Mouse (Mus musculus) heart, embryonic 11.5 days (tissue): ENCODE measurements around the gene Ifi205. TPM values are rescaled to one million over a fixed set of nuclear protein-coding genes. Genes with fewer than 3 reads are reported as not detected.
"Not testable (repeated sequence)": the region's sequence is repeated elsewhere in the genome, so short reads cannot be mapped to it uniquely, and the experiment has no call there.

ENCODE experiments used
- ATAC-seq: fragments of 200-750 bp; cut with Nextera tagmentation; replicated peaks from 2 replicates; pipeline ENCODE4 v1.8.0; 2017; ENCODE audit warnings: moderate library complexity; ENCODE audit not compliant: insufficient number of reproducible peaks, low FRiP score, low TSS enrichment
- H3K27ac ChIP-seq: fragments of 300-500 bp; sonication (generic); 2 replicates; pipeline ENCODE4 v1.5.1; 2014; ENCODE audit warnings: mild to moderate bottlenecking, low read depth, low read length
- H3K27me3 ChIP-seq: fragments of 300-500 bp; sonication (generic); 2 replicates; pipeline ENCODE4 v1.6.1; 2014; ENCODE audit warnings: mild to moderate bottlenecking, low read length, mixed read lengths; ENCODE audit not compliant: control insufficient read depth, insufficient read depth
- H3K36me3 ChIP-seq: fragments of 300-500 bp; sonication (generic); 2 replicates; pipeline ENCODE4 v1.6.1; 2014; ENCODE audit warnings: mild to moderate bottlenecking, low read length, moderate library complexity, mixed read lengths; ENCODE audit not compliant: control insufficient read depth, insufficient read depth
- H3K4me1 ChIP-seq: fragments of 300-500 bp; sonication (generic); 2 replicates; pipeline ENCODE4 v1.6.1; 2014; ENCODE audit warnings: low read length; ENCODE audit not compliant: control insufficient read depth, insufficient read depth
- H3K4me2 ChIP-seq: fragments of 300-500 bp; sonication (generic); 2 replicates; pipeline ENCODE4 v1.6.1; 2014; ENCODE audit warnings: mild to moderate bottlenecking, moderate library complexity
- H3K4me3 ChIP-seq: fragments of 300-500 bp; sonication (generic); 2 replicates; pipeline ENCODE4 v1.5.1; 2014; ENCODE audit warnings: low read depth, low read length
- H3K9ac ChIP-seq: fragments of 300-500 bp; sonication (generic); 2 replicates; pipeline ENCODE4 v1.6.1; 2014; ENCODE audit warnings: mild to moderate bottlenecking, low read depth, low read length, moderate library complexity
- H3K9me3 ChIP-seq: fragments of 300-500 bp; sonication (generic); replicated peaks from 2 replicates; pipeline ENCODE4 v1.6.1; 2016; ENCODE audit warnings: low read length; ENCODE audit not compliant: control insufficient read depth
- WGBS: fragments of 180-500 bp; shearing (Covaris S2); extraction: QIAGEN DNeasy Blood & Tissue Kit; methylation state at CpG from one replicate; pipeline ENCODE4 v1.1.7; 2014; ENCODE audit not compliant: insufficient replicate concordance; 5-methylcytosine and 5-hydroxymethylcytosine counted together
- polyA plus RNA-seq: library from polyadenylated mRNA; unstranded; fragments of >200 nt; fragmentation: Nextera tagmentation; extraction: Ambion mirVana; gene quantifications from 2 replicates; pipeline ENCODE4 v1.2.1, GENCODE M21; 2014

The Ifi205 gene
- polyA plus RNA-seq, 1 experiment from 2014 or later, result 3.1 TPM

DNA sequence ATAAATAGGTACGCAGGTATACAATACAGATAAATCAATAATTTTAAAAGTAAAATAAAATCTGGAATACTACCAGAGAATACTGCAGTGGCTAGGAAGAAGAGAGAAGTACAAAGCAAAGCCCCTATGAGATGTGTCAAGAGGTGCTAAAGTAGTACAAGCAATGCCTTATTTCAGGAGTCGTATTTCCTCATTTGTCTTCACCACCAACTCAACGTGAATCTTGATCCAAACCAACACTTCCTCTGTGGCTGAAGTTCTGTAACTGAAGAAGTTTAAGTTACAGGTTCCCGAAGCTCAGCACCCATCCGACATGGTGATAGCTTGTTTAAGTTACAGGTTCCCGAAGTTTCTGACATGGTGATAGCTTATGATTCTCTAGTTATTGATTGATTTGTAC, 16.6 kb upstream of the Ifi205 start:
- not testable (repeated sequence) for H3K4me1 ChIP-seq, ATAC-seq
- 73% methylated on average over 6 of the region's 6 CpGs for WGBS

DNA sequence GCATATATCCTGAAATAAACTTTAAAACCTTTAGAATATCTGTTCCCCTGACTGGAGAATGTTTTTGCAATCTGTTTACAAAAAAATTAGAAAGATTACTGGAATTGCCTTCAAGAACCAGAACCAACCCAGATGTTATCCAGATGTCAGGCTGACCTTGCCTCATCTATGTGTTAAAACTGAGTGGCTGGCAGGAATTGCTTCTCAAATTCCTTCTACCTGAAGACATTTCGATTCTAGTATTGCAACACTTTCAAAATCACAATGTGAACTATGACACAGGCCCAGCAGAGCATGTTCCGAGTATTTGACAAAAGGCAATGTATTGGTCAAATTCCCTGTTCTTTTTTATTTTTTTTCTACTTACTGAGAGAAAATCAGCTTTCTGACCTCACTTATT, 12.8 kb upstream of the Ifi205 start:
- WGBS, result 71% methylated on average over 2 of the region's 2 CpGs
- no peak overlapping the region for H3K9ac ChIP-seq
- no peak for ATAC-seq
- no peak overlapping the region for H3K4me2 ChIP-seq
- H3K9me3 ChIP-seq, result no peaks in the 10 kb centered on the region
- H3K4me1 ChIP-seq, result no peaks in the 10 kb centered on the region
- H3K4me3 ChIP-seq, result no peak overlapping the region
- H3K27ac ChIP-seq, result no peak overlapping the region
- H3K27me3 ChIP-seq, result no peaks in the 10 kb centered on the region
- H3K36me3 ChIP-seq, result no peaks in the 10 kb centered on the region

More for the DNA sequence above, 16.6 kb upstream of the Ifi205 start:
- H3K4me3 ChIP-seq, H3K9me3 ChIP-seq, H3K27me3 ChIP-seq, H3K4me2 ChIP-seq, H3K36me3 ChIP-seq, H3K27ac ChIP-seq, H3K9ac ChIP-seq: not testable (repeated sequence)

DNA sequence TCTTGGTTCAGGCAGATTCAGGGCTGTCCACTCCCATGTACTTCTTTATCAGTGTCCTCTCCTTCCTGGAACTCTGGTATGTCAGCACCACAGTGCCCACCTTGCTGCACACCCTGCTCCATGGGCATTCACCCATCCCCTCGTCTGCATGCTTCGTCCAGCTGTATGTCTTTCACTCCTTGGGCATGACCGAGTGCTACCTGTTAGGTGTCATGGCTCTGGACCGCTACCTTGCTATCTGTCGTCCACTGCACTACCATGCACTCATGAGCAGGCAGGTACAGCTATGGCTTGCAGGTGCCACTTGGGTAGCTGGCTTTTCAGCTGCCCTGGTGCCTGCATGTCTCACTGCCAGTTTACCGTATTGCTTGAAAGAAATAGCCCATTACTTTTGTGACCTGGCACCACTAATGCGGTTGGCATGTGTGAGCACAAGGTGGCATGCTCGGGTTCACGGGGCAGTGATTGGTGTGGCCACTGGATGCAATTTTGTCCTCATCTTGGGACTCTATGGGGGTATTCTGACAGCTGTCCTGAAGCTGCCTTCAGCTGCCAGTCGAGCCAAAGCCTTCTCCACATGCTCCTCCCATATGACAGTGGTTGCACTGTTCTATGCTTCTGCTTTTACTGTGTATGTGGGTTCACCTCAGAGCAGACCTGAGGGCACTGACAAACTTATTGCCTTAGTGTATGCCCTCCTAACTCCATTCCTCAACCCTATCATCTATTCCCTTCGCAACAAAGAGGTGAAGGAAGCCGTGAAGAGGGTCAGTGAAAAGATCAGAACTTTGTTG, 10.7 kb upstream of the Ifi205 start:
- 80% methylated on average over 12 of the region's 12 CpGs for WGBS
- H3K4me1 ChIP-seq, H3K4me2 ChIP-seq, H3K9ac ChIP-seq, H3K4me3 ChIP-seq, H3K36me3 ChIP-seq, H3K9me3 ChIP-seq, H3K27me3 ChIP-seq, H3K27ac ChIP-seq: not testable (repeated sequence)
- ATAC-seq, result 0 out of 2 replicates have a peak, but pooled peaks have one; percentile 22

DNA sequence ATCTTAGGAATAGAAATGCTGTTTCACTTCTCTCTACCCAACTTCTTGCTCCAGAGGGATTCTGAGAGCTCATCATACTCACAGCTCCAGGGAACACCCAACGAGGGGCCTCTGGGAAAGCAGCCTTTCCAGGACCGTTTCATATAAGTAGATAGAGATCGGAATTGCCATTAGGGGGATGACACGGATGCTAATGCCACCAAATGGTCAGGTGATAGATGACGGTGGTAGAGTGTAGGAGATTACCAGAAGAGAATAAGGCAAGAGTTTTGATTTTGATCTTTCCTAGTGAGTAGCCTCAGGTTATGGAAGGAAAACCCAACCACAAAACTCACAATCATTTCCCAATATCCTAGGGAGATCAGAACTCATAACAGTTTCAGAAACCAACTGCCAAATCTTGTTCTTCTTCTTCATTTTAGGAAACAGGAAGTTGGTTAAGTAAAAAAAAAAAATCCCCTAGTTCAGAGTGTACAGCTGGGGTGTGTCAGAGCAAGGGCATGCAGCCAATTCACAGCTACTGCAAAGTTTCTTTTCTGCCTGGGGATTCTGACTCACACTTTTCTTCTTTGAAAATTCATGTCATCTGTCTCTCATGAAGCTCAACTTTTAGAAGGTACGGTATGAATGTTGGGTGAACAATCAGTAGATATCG, 9.0 kb upstream of the Ifi205 start, which contains the start of gene Olfr433:
Olfr433 (plus strand) TSS at position 183 of the 655 bp plus-strand sequence.
- no peaks in the 10 kb centered on the region for H3K9me3 ChIP-seq
- no peak within 1 kb of the TSS for H3K27ac ChIP-seq
- no peak within 1 kb of the TSS for H3K4me3 ChIP-seq
- 64% methylated on average over 7 of the region's 7 CpGs for WGBS
- ATAC-seq, result no peak
- no peaks in the 10 kb centered on the region for H3K4me1 ChIP-seq
- H3K27me3 ChIP-seq, result no peaks in the 10 kb centered on the region
- no peak within 1 kb of the TSS for H3K4me2 ChIP-seq
- H3K9ac ChIP-seq, result no peak within 1 kb of the TSS
- H3K36me3 ChIP-seq, result no peaks in the 10 kb centered on the region

DNA sequence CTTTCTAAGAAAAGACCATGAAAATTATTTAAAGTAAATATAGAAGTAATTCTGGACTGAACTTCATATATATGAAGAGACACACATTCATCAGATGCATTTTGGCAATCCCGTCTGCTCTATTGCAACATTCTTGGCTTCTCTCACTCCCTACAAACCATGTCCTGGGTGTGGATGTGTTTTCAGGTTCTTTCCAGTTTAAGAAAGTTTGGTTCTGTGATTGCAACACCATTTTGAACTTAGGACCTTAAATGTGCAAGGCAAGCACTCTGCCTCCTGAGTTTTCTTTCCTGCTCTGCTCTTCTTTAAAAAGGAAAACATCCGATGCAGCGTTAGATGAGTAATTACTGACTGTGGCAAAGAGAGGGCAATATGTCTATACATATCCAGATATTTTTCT, 6.9 kb upstream of the Ifi205 start:
- WGBS, result 85% methylated on average over 3 of the region's 3 CpGs

DNA sequence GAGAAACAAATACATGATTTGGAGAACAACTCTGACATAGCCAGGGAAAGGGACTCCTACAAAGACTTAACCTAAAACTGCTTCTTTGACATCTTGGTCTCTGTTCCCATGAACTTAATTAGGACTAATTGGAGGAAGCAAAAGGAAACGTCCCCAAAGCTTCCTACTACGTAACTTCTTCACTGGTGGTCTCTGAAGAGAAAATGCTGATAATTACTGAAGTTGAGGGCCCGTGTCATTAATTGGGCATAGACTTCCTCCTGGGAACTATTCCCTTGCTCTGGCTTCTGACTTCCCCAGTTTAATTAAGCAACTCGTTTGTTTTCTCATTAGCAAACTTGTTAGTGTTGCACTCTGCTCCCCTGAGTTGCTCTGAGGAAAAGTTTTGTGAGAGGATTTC, 4.2 kb upstream of the Ifi205 start:
- Histone ChIP-seq H3K9me3 (no peaks in the 10 kb centered on the region), H3K4me2 (no peak overlapping the region), H3K27me3 (no peaks in the 10 kb centered on the region), H3K9ac (no peak overlapping the region), H3K36me3 (no peaks in the 10 kb centered on the region), H3K4me1 (no peaks in the 10 kb centered on the region), H3K27ac (no peak overlapping the region), H3K4me3 (no peak overlapping the region)
- WGBS, result 60% methylated on average over 4 of the region's 4 CpGs
- ATAC-seq, result no peak

More for the DNA sequence above, 6.9 kb upstream of the Ifi205 start:
- H3K27ac ChIP-seq, result no peak overlapping the region
- no peaks in the 10 kb centered on the region for H3K9me3 ChIP-seq
- H3K36me3 ChIP-seq, result no peaks in the 10 kb centered on the region
- H3K4me3 ChIP-seq, result no peak overlapping the region
- no peaks in the 10 kb centered on the region for H3K27me3 ChIP-seq
- H3K4me2 ChIP-seq, result no peak overlapping the region
- no peaks in the 10 kb centered on the region for H3K4me1 ChIP-seq
- ATAC-seq, result no peak
- H3K9ac ChIP-seq, result no peak overlapping the region

DNA sequence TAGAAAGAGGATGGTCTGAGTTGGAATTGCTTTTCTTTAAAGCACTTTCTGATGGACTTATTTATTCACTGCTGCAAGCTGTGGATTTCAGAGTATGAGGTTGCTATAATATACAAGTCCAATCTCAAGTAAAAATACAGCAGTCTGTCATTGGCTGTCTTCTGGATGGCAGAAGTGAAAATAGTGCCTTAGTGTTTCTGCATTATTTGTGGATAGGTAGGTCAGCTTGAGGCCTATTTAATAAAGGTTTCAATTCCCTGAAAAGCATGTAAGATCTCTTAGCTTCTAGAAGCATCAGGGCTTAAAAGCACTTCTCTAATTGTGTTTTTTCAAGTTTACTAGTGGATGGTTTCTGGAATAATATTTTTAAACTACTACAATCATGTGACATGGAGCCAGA, 24.6 kb downstream of the Ifi205 start:
- not testable (repeated sequence) for ATAC-seq, H3K27me3 ChIP-seq, H3K4me3 ChIP-seq, H3K9ac ChIP-seq, H3K4me2 ChIP-seq, H3K4me1 ChIP-seq, H3K27ac ChIP-seq, H3K9me3 ChIP-seq, H3K36me3 ChIP-seq

DNA sequence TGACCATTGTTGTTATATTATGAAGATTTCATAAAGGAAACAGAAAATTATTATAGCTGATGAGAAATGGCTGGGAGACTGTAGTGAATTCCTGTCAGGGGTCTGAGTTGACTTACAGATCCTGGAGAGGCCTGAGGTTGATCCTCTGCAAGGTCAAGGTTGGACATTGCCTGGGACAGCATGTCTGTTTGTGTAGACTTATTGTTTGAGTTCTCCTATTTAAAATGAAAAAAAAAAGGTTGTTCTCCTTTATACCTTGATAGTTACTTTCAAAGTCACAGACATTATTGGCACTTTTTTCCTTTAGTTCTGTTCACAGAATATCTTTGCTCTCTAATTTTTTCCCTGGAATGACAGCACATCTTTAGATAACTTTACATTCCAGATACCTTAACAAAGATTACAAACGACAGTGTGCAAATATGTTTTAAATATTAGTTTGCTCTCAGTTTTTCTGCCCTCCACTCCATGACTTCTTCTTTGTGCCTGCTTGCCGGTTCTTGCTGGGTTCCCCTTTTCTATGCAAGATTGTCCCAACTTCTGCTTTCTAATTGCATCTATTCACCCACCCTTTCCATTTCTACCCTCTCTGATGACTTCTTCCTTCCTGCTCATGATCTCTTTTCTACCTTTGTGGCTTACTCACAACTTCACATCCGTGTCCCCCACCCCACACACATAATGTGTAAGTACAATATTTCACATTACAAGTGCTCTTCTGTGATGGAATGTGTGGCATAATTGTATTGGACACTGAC, 27.1 kb downstream of the Ifi205 start:
- not testable (repeated sequence) for H3K4me3 ChIP-seq, H3K27ac ChIP-seq, H3K36me3 ChIP-seq, H3K27me3 ChIP-seq, H3K4me1 ChIP-seq, H3K9ac ChIP-seq, ATAC-seq, H3K4me2 ChIP-seq, H3K9me3 ChIP-seq
- 42% methylated on average over 1 of the region's 3 CpGs for WGBS
